Mouse (Mus musculus): ENCODE data around the gene Akp3.

Gene Akp3

GRCm38 (mm10) chr1:87124673-87125072, at the start of gene Akp3:
Akp3 (plus strand) TSS chr1:87124973.
- no peak for DNase-seq (ENCODE audit: low read depth, low spot score)

GRCm38 (mm10) chr1:87086196-87086595, 38.6 kb upstream of the Akp3 start:
- no peak for DNase-seq (ENCODE audit: low read depth, low spot score)

- DNase-seq (ENCODE audit: low read depth, low spot score) = no peak
Observed at GRCm38 (mm10) chr1:87086964-87087363, 37.8 kb upstream of the Akp3 start.

GRCm38 (mm10) chr1:87089251-87089650, 35.5 kb upstream of the Akp3 start:
- no peak for DNase-seq (ENCODE audit: low read depth, low spot score)

- no peak for DNase-seq (ENCODE audit: low read depth, low spot score)
Observed at GRCm38 (mm10) chr1:87089828-87090227, 34.9 kb upstream of the Akp3 start, which contains the start of gene Alppl2. Alppl2 (minus strand) TSS chr1:87089928.

GRCm38 (mm10) chr1:87095642-87096041, 29.1 kb upstream of the Akp3 start:
- DNase-seq (ENCODE audit: low read depth, low spot score) = no peak

- DNase-seq (ENCODE audit: low read depth, low spot score) = no peak
Observed at GRCm38 (mm10) chr1:87098358-87098975, 26.3 kb upstream of the Akp3 start.

- no peak for DNase-seq (ENCODE audit: low read depth, low spot score)
Observed at GRCm38 (mm10) chr1:87101411-87101810, 23.4 kb upstream of the Akp3 start, which contains the start of gene Alpi. Alpi (minus strand) TSS chr1:87101606.

- DNase-seq (ENCODE audit: low read depth, low spot score) = no peak
Observed at GRCm38 (mm10) chr1:87102114-87102513, 22.7 kb upstream of the Akp3 start.

- no peak for DNase-seq (ENCODE audit: low read depth, low spot score)
Observed at GRCm38 (mm10) chr1:87103936-87104335, 20.8 kb upstream of the Akp3 start.

- DNase-seq (ENCODE audit: low read depth, low spot score) = no peak
Observed at GRCm38 (mm10) chr1:87106536-87106935, 18.2 kb upstream of the Akp3 start.

GRCm38 (mm10) chr1:87108564-87108963, 16.2 kb upstream of the Akp3 start:
- no peak for DNase-seq (ENCODE audit: low read depth, low spot score)

- peak; percentile 9 for DNase-seq (ENCODE audit: low read depth, low spot score)
Observed at GRCm38 (mm10) chr1:87111719-87112354, 12.9 kb upstream of the Akp3 start.

- DNase-seq (ENCODE audit: low read depth, low spot score) = no peak
Observed at GRCm38 (mm10) chr1:87114784-87115183, 10.0 kb upstream of the Akp3 start.

GRCm38 (mm10) chr1:87127206-87128030, 2.6 kb downstream of the Akp3 start:
- no peak for DNase-seq (ENCODE audit: low read depth, low spot score)

- DNase-seq (ENCODE audit: low read depth, low spot score) = no peak
Observed at GRCm38 (mm10) chr1:87131803-87132202, 7.0 kb downstream of the Akp3 start.

GRCm38 (mm10) chr1:87141550-87141949, 16.8 kb downstream of the Akp3 start:
- no peak for DNase-seq (ENCODE audit: low read depth, low spot score)

GRCm38 (mm10) chr1:87142456-87142855, 17.7 kb downstream of the Akp3 start:
- no peak for DNase-seq (ENCODE audit: low read depth, low spot score)

- DNase-seq (ENCODE audit: low read depth, low spot score) = no peak
Observed at GRCm38 (mm10) chr1:87143141-87143540, 18.4 kb downstream of the Akp3 start.

GRCm38 (mm10) chr1:87149422-87149821, 24.6 kb downstream of the Akp3 start:
- DNase-seq (ENCODE audit: low read depth, low spot score) = no peak

- no peak for DNase-seq (ENCODE audit: low read depth, low spot score)
Observed at GRCm38 (mm10) chr1:87151286-87151685, 26.5 kb downstream of the Akp3 start.

GRCm38 (mm10) chr1:87153776-87154500, 29.2 kb downstream of the Akp3 start:
- DNase-seq (ENCODE audit: low read depth, low spot score) = no peak
